Mouse (Mus musculus) cerebellum, adult 2 months (tissue): ENCODE data around the gene Ppp5c. TPM values are rescaled to one million over a fixed set of nuclear protein-coding genes. Genes with fewer than 3 reads are reported as not detected.

ENCODE experiments used
- DNase-seq, 2 experiments: peaks; one replicate each; pipeline ENCODE4 v3.0.0; 2021
- H3K27ac ChIP-seq: fragments of 200-500 bp; 2 replicates; pipeline ENCODE4 v1.5.1; 2012; ENCODE audit warnings: low read length, control low read depth, inconsistent platforms; ENCODE audit not compliant: insufficient read depth
- H3K27me3 ChIP-seq: fragments of 200-500 bp; 2 replicates; pipeline ENCODE4 v1.6.1; 2012; ENCODE audit warnings: inconsistent platforms, mild to moderate bottlenecking, low read length, moderate library complexity; ENCODE audit not compliant: control insufficient read depth, insufficient read depth
- H3K4me1 ChIP-seq: fragments of 200-500 bp; 2 replicates; pipeline ENCODE4 v1.6.1; 2011; ENCODE audit warnings: low read length; ENCODE audit not compliant: control insufficient read depth, insufficient read depth
- H3K4me3 ChIP-seq: fragments of 200-500 bp; replicated peaks from 2 replicates; pipeline ENCODE3; 2011; ENCODE audit warnings: mild to moderate bottlenecking, low read depth, low read length, control low read depth; ENCODE audit not compliant: insufficient read depth
- CTCF ChIP-seq: fragments of 200-500 bp; IDR thresholded peaks from 2 replicates; pipeline ENCODE4 v1.5.1; 2011; ENCODE audit warnings: low read depth, mild to moderate bottlenecking, control low read depth, low read length, moderate library complexity, borderline replicate concordance; ENCODE audit not compliant: insufficient read depth
- POLR2A ChIP-seq: fragments of 200-500 bp; IDR thresholded peaks from 2 replicates; pipeline ENCODE4 v1.6.1; 2011; ENCODE audit warnings: low read length, control low read depth, borderline replicate concordance; ENCODE audit not compliant: insufficient read depth
- WGBS: fragments of 180-500 bp; shearing (Covaris S2); methylation state at CpG from one replicate; pipeline ENCODE4 v1.1.7; 2018; 5-methylcytosine and 5-hydroxymethylcytosine counted together
- polyA plus RNA-seq: library from polyadenylated mRNA; depleted of rRNA; stranded (reverse); fragments of >200 nt; gene quantifications from 2 replicates; pipeline ENCODE4 v1.2.3, GENCODE M21; 2012

Ppp5c gene
- polyA plus RNA-seq, 1 experiment: 306 TPM

- WGBS: 71% methylated on average over 18 of the region's 18 CpGs
- peaks cover 10% of the 10 kb centered on the region for H3K4me1 ChIP-seq
- TF ChIP-seq POLR2A (no peak), CTCF (no peak)
- H3K4me3 ChIP-seq: no peak overlapping the region
- DNase-seq: no peak
- H3K27me3 ChIP-seq: no peaks in the 10 kb centered on the region
- H3K27ac ChIP-seq: no peak overlapping the region
These were observed 35.9 kb downstream of the Ppp5c start for GRCm38 (mm10) chr7:16991681-16992450.

- Histone ChIP-seq H3K27me3 (no peaks in the 10 kb centered on the region), H3K27ac (no peak overlapping the region), H3K4me3 (no peak overlapping the region), H3K4me1 (peaks cover 16% of the 10 kb centered on the region)
- WGBS: 56% methylated on average over 15 of the region's 15 CpGs
- DNase-seq: no peak
- TF ChIP-seq POLR2A: no peak
- TF ChIP-seq CTCF: no peak
These were observed 37.5 kb downstream of the Ppp5c start for GRCm38 (mm10) chr7:16990006-16990744.

- no peak overlapping the region for H3K27ac ChIP-seq
- DNase-seq: no peak
- H3K4me1 ChIP-seq: peaks cover 18% of the 10 kb centered on the region
- H3K4me3 ChIP-seq: no peak overlapping the region
- WGBS: 22% methylated on average over 3 of the region's 3 CpGs
- no peak for TF ChIP-seq POLR2A
- TF ChIP-seq CTCF: no peak
- H3K27me3 ChIP-seq: no peaks in the 10 kb centered on the region
These were observed 39.3 kb downstream of the Ppp5c start for GRCm38 (mm10) chr7:16988405-16988804.

GRCm38 (mm10) chr7:16987541-16988149, 40.1 kb downstream of the Ppp5c start:
- H3K27ac ChIP-seq: no peak overlapping the region
- H3K4me1 ChIP-seq: peaks cover 18% of the 10 kb centered on the region
- DNase-seq: no peak
- WGBS: 44% methylated on average over 7 of the region's 7 CpGs
- H3K4me3 ChIP-seq: no peak overlapping the region
- H3K27me3 ChIP-seq: no peaks in the 10 kb centered on the region
- TF ChIP-seq CTCF (no peak), POLR2A (no peak)

- DNase-seq: peak; percentile 87 to 90
- WGBS: 18% methylated on average over 26 of the region's 26 CpGs
- Histone ChIP-seq H3K27me3 (no peaks in the 10 kb centered on the region), H3K4me1 (peaks cover 24% of the 10 kb centered on the region), H3K4me3 (peak within 1 kb of the TSS; percentile 74), H3K27ac (peak within 1 kb of the TSS; percentile 25)
- TF ChIP-seq POLR2A (peak; percentile 40; the same call in 1 of the 2 replicates), CTCF (no peak)
These were observed 44.7 kb downstream of the Ppp5c start, which contains the start of gene Gm42372 for GRCm38 (mm10) chr7:16982859-16983568. Gene Gm42372, plus strand, starts transcription at chr7:16983086.

- H3K27ac ChIP-seq: peak overlapping the region; percentile 61
- no peak for TF ChIP-seq CTCF
- TF ChIP-seq POLR2A: no peak
- WGBS: 8% methylated on average over 12 of the region's 12 CpGs
- DNase-seq: peak; percentile 25 to 45
- H3K27me3 ChIP-seq: no peaks in the 10 kb centered on the region
- peak overlapping the region; percentile 58 for H3K4me3 ChIP-seq
- peaks cover 16% of the 10 kb centered on the region for H3K4me1 ChIP-seq
These were observed 47.4 kb downstream of the Ppp5c start for GRCm38 (mm10) chr7:16980348-16980747.

- WGBS: 95% methylated on average over 3 of the region's 3 CpGs
- no peaks in the 10 kb centered on the region for H3K27me3 ChIP-seq
- no peak overlapping the region for H3K27ac ChIP-seq
- TF ChIP-seq POLR2A: no peak
- TF ChIP-seq CTCF: no peak
- no peak for DNase-seq
- no peak overlapping the region for H3K4me3 ChIP-seq
- H3K4me1 ChIP-seq: peaks cover 7% of the 10 kb centered on the region; the same call in 1 of the 2 replicates
These were observed 49.1 kb downstream of the Ppp5c start for GRCm38 (mm10) chr7:16978593-16978992.
